Mouse (Mus musculus) heart, postnatal 0 days (tissue): ENCODE measurements around the gene Grk4.

Source experiments
- CTCF ChIP-seq: IDR thresholded peaks from 2 replicates; pipeline ENCODE4 v1.5.1; 2016; ENCODE audit warnings: antibody characterized with exemption, control low read depth, low read depth
- EP300 ChIP-seq: IDR thresholded peaks from 2 replicates; pipeline ENCODE4 v1.6.1; 2016; ENCODE audit warnings: antibody characterized with exemption, low read depth

DNA sequence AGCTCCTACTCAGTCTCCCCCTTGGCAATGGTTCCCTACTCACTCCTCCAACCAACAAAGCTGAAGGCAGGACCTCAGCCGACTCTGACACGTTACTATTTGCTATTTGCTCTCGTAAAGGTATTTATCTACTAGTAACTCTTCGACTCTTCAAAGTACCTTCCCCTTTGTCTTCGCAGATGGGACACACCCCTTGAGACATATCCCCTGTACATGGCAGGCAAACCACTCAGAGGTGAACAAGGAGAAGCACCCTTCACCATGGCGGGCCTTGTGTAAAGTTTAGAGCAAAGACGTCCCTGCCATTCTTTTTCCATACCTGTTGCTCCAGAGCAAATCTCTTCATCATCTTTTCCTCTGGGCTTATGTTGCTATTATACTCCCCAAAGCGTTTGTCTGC lies 2.6 kb upstream of the Grk4 start:
- TF ChIP-seq CTCF (no peak), EP300 (no peak)
